Mouse (Mus musculus): ENCODE results near the gene Capza3.

DNA sequence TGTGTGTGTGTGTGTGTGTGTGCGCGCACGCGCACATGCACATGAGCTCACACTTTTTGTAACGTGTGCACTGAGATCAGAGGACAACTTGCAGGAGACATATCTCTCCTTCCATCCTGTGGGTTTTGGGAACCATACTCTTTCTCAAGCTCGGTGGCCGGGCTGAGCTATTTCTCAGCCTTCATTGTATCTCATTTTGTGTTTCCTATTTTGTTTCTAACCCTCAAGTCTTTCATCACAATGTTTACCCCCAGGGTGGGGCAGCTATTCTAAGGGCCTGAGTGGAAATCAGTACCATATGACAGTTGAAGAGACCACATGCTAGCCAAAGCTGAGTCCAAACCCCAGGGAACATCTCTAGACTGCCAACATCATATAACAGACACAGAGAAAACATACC is at the start of gene Capza3:
- TF ChIP-seq CTCF (IDR thresholded peaks at IDR 0.05; ENCODE audit: low read depth, low read length) (no peak), POLR2A (IDR thresholded peaks at IDR 0.05; ENCODE audit: borderline replicate concordance, low read depth, low read length) (no peak)
